Mouse (Mus musculus) liver, adult 2 months (tissue): ENCODE measurements around the gene Smim6.

Experiments used
- CTCF ChIP-seq: fragments of 200-500 bp; IDR thresholded peaks from 2 replicates; pipeline ENCODE4 v1.5.1; 2011; ENCODE audit warnings: low read depth, low read length, control low read depth
- POLR2A ChIP-seq: fragments of 200-500 bp; IDR thresholded peaks from 2 replicates; pipeline ENCODE4 v1.6.1; 2011; ENCODE audit warnings: low read length, control low read depth; ENCODE audit not compliant: insufficient read depth; ENCODE audit errors: extremely low read depth

DNA sequence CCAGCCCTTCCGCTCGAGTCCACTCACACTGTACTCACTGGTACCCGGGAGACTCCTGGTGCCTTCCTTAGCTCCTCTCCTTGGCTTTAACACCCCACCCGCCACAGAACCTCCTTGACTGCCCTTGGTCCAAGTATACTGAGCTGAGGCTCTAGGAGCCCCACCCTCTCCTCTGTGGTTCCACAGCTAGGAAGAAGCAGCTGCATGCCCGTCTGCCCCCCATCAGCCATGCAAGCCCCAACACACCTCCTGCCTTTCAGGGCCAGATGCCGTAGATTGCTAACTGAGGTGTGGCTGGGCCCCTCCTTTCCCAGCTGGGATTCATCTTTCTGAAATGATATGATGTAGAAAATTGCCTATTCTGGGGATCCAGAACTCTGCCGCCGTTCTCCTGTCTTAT is 33.4 kb downstream of the Smim6 start:
- TF ChIP-seq CTCF, result no peak
- TF ChIP-seq POLR2A, result no peak
